Mouse (Mus musculus): Measurements from ENCODE around the gene Gm10775. TPM values are rescaled to one million over a fixed set of nuclear protein-coding genes. Genes with fewer than 3 reads are reported as not detected.

Gm10775 gene
- polyA plus RNA-seq, 1 experiment from 2014 or later = not detected

- Histone ChIP-seq H3K9me3 (replicated peaks) (no peaks in the 10 kb centered on the region), H3K4me1 (no peaks in the 10 kb centered on the region), H3K27me3 (ENCODE audit: low read depth, poor library complexity, severe bottlenecking) (no peaks in the 10 kb centered on the region), H3K36me3 (peaks cover 54% of the 10 kb centered on the region), H3K27ac (peak within 1 kb of the TSS; percentile 87), H3K4me3 (peak within 1 kb of the TSS; percentile 71)
- WGBS = under 1% methylated on average over 50 of the region's 50 CpGs
- DNase-seq (ENCODE audit: low spot score) = peak; percentile 92
Measured at GRCm38 (mm10) chr13:65278383-65279341, 19.3 kb downstream of the Gm10775 start, which contains the start of gene Zfp369. Gene Zfp369 (plus strand): TSS chr13:65278814.

GRCm38 (mm10) chr13:65286771-65287170 lies 27.4 kb downstream of the Gm10775 start:
- H3K27ac ChIP-seq = no peak overlapping the region
- H3K9me3 ChIP-seq (replicated peaks) = peaks cover 12% of the 10 kb centered on the region; the same call in 1 of the 2 replicates
- no peaks in the 10 kb centered on the region for H3K4me1 ChIP-seq
- peaks cover 95% of the 10 kb centered on the region for H3K36me3 ChIP-seq
- no peak for DNase-seq (ENCODE audit: low spot score)
- no peaks in the 10 kb centered on the region for H3K27me3 ChIP-seq (ENCODE audit: low read depth, poor library complexity, severe bottlenecking)
- 97% methylated on average over 2 of the region's 2 CpGs for WGBS
- no peak overlapping the region for H3K4me3 ChIP-seq

GRCm38 (mm10) chr13:65296354-65296753 lies 37.0 kb downstream of the Gm10775 start:
- 91% methylated on average over 4 of the region's 4 CpGs for WGBS
- H3K27me3 ChIP-seq (ENCODE audit: low read depth, poor library complexity, severe bottlenecking) = no peaks in the 10 kb centered on the region
- peaks cover 71% of the 10 kb centered on the region for H3K36me3 ChIP-seq

More at GRCm38 (mm10) chr13:65296354-65296753, 37.0 kb downstream of the Gm10775 start:
- H3K9me3 ChIP-seq (replicated peaks) = peaks cover 33% of the 10 kb centered on the region
- DNase-seq (ENCODE audit: low spot score) = peak; percentile 4
- no peaks in the 10 kb centered on the region for H3K4me1 ChIP-seq
- H3K27ac ChIP-seq = no peak overlapping the region
- no peak overlapping the region for H3K4me3 ChIP-seq

Other genes with a start within 250 kb of the Gm10775 start
- gene Spata31d1c, start 226.5 kb upstream of the Gm10775 start, polyA plus RNA-seq (2016; fragmentation: Nextera tagmentation; extraction: Ambion mirVana) = not detected in 2 replicates
- gene Prss47, start 206.8 kb upstream of the Gm10775 start, polyA plus RNA-seq (2016; fragmentation: Nextera tagmentation; extraction: Ambion mirVana) = not detected in 2 replicates
- 39.5 and 50.6 TPM in 2 replicates for gene Mfsd14b, start 146.6 kb upstream of the Gm10775 start, polyA plus RNA-seq (2016; fragmentation: Nextera tagmentation; extraction: Ambion mirVana)
- gene Olfr465-ps1, start 121.5 kb upstream of the Gm10775 start, polyA plus RNA-seq (2016; fragmentation: Nextera tagmentation; extraction: Ambion mirVana) = not detected in 2 replicates
- gene Olfr466, start 109.3 kb upstream of the Gm10775 start, polyA plus RNA-seq (2016; fragmentation: Nextera tagmentation; extraction: Ambion mirVana) = not detected in 2 replicates
- 0.10 TPM in 1 of 2 replicates, not detected in the other for gene Nlrp4f, start 53.6 kb upstream of the Gm10775 start, polyA plus RNA-seq (2016; fragmentation: Nextera tagmentation; extraction: Ambion mirVana)
- 12.7 and 16.6 TPM in 2 replicates for gene Zfp369, start 19.3 kb downstream of the Gm10775 start, polyA plus RNA-seq (2016; fragmentation: Nextera tagmentation; extraction: Ambion mirVana)